Mouse (Mus musculus): Measurements from ENCODE around the gene D630045J12Rik.

The D630045J12Rik gene

GRCm38 (mm10) chr6:38134806-38135559 is 118.8 kb downstream of the D630045J12Rik start:
- DNase-seq (ENCODE audit: low spot score in 2 of 2): no peak

DNA sequence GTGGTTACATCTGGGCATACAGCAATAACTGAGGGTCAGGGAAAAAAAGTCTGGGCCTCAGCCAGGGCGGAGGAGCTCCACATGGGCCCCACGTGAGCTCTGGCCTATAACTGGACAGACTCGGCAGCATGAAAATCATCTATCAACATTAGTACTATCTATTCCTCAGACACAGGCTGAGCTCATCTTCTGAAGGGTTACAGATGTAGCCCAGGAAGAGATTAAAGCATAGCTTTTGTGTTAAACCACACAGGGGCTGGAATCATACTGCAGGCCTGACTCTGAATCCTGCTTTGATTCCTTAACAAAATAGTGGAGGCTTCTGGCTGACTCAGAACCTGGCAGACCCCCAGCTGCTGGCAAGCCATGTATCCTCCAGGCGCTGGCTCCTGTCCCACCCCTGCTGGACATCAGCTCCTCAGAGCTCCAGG is 122.0 kb downstream of the D630045J12Rik start:
- no peak for DNase-seq (ENCODE audit: low spot score in 2 of 2)

GRCm38 (mm10) chr6:38129883-38130282 is 123.9 kb downstream of the D630045J12Rik start:
- no peak for DNase-seq (ENCODE audit: low spot score in 2 of 2)

- no peak for DNase-seq (ENCODE audit: low spot score in 2 of 2)
Observed at GRCm38 (mm10) chr6:38128115-38128514, 125.7 kb downstream of the D630045J12Rik start.

DNA sequence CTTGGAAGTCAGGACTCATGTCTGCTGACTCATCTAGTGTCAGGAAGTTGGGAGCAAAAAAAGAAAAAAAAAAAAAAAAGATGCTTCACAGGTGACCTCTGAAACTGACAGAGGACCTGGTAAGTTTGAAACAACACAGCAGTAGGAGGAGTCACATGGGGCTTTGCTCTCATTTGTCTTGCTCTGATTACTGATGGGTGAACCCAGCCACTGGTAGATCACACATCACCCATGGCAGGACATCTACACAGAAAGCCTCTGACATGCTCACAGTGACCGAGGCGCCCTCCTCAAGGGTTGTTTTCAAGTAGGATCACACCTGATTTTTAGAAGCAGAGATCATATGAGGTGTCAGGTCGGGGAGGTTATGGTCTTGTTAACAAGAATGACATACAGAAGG is 128.3 kb downstream of the D630045J12Rik start:
- DNase-seq (ENCODE audit: low spot score in 2 of 2): no peak

- DNase-seq (ENCODE audit: low spot score in 2 of 2): no peak
Observed at GRCm38 (mm10) chr6:38124882-38125281, 128.9 kb downstream of the D630045J12Rik start.

- no peak for DNase-seq (ENCODE audit: low spot score in 2 of 2)
Observed at GRCm38 (mm10) chr6:38124207-38124835, 129.5 kb downstream of the D630045J12Rik start, which contains the start of gene Atp6v0a4. Atp6v0a4 (minus strand) TSS chr6:38124586.

DNA sequence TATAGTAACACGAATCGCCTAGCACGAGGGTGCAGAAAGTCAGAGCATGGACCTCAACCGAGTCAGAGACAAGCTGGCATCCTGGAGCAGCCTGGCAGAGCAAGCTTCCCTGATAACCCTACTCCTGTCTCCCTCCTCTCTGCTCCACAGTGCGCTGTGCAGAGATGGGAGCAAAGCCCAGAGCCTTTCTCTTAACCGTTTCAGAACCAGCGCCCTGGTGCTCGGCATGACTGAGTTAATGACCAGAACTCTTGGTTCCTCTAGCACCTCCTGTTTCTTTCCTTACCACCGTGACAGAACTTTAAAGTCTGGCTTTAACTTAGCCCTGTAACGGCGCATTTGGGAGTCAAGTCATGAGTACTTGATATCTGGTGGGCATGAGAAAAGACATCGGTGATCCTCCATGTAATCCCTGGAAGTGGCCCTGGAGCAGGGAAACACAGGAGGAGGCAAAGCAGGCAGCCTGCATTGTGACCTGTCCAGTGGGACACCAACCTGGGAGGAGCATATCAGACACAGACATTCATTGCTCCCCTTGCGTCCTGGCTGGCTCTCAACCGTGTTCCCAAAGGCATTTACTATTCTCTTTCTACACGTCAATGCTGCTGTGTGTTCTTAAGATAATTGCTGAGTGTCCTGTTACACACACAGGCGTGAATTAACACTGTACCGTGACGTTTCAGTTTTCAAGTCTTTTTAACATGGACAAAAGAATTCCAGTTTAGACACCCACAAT is 130.2 kb downstream of the D630045J12Rik start:
- no peak for DNase-seq (ENCODE audit: low spot score in 2 of 2)

DNA sequence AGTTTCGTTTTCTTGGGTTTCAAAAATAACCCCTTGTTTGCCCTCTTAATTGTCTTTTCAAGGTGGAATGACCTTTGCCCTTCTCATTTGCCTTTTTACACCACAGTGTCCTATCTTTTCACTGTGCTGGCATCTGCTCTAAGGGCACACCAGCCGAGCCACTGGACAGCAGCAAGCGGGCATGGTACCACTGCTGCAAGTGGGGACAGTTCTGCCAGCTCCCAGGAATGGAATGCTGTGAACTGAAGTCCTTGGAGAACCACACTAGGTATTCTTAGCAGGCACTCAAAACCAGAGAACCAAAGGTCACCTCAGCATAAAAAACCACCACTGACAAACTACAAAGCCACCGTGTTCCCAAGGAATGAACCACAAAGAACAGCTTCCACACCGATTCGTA is 131.0 kb downstream of the D630045J12Rik start:
- no peak for DNase-seq (ENCODE audit: low spot score in 2 of 2)

- DNase-seq (ENCODE audit: low spot score in 2 of 2): no peak
Observed at GRCm38 (mm10) chr6:38121843-38122242, 132.0 kb downstream of the D630045J12Rik start.

GRCm38 (mm10) chr6:38120681-38121371 is 133.0 kb downstream of the D630045J12Rik start:
- DNase-seq (ENCODE audit: low spot score in 2 of 2): peak; percentile 11 to 15

DNA sequence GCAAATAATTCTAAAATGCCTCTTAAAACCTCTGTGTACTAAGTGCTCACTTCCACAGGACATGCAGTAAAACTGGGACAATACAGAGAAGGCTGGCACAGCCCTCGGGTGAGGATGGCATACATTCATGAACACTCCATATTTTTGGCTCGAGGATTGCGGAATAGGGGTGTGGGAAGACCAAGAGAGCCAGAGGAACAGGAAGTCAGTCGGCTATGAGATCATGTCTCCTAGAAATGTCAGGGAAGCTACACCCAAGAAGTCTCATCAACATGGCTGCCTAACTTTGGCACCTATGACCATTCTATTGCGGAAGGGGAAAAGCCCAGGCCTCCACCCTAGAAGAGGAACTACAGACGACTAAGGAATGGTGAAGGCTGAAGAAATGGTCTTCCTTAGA is 135.5 kb downstream of the D630045J12Rik start:
- DNase-seq (ENCODE audit: low spot score in 2 of 2): no peak

- no peak for DNase-seq (ENCODE audit: low spot score in 2 of 2)
Observed at GRCm38 (mm10) chr6:38116107-38116770, 137.6 kb downstream of the D630045J12Rik start.

GRCm38 (mm10) chr6:38110859-38111258 is 142.9 kb downstream of the D630045J12Rik start:
- no peak for DNase-seq (ENCODE audit: low spot score in 2 of 2)

GRCm38 (mm10) chr6:38109871-38110270 is 143.9 kb downstream of the D630045J12Rik start:
- DNase-seq (ENCODE audit: low spot score in 2 of 2): no peak

- DNase-seq (ENCODE audit: low spot score in 2 of 2): no peak
Observed at GRCm38 (mm10) chr6:38109160-38109795, 144.5 kb downstream of the D630045J12Rik start, which contains the start of gene Tmem213. Tmem213 (plus strand) TSS chr6:38109255.

- no peak for DNase-seq (ENCODE audit: low spot score in 2 of 2)
Observed at GRCm38 (mm10) chr6:38108449-38108848, 145.4 kb downstream of the D630045J12Rik start.

GRCm38 (mm10) chr6:38105924-38106323 is 147.9 kb downstream of the D630045J12Rik start:
- DNase-seq (ENCODE audit: low spot score in 2 of 2): no peak

DNA sequence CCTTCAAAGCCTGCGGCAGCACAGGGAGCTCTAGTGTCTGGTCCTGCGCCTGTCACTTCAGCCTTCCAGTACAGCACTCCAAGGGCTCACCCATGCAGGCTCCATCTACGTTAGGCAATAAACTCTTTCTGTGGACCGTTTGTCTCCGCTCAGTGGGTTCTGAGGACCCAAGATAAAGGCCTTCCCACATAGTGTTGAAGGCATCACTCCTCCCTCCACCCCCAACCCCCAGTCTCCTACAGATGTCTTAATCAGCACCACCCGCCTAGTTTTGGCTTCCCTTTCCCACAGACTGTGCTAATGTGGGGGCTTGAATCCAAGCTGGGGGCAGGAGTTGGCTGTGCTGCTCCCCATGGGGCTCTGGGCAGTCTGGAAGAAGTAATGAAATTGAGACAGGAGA is 150.0 kb downstream of the D630045J12Rik start:
- DNase-seq (ENCODE audit: low spot score in 2 of 2): no peak

DNA sequence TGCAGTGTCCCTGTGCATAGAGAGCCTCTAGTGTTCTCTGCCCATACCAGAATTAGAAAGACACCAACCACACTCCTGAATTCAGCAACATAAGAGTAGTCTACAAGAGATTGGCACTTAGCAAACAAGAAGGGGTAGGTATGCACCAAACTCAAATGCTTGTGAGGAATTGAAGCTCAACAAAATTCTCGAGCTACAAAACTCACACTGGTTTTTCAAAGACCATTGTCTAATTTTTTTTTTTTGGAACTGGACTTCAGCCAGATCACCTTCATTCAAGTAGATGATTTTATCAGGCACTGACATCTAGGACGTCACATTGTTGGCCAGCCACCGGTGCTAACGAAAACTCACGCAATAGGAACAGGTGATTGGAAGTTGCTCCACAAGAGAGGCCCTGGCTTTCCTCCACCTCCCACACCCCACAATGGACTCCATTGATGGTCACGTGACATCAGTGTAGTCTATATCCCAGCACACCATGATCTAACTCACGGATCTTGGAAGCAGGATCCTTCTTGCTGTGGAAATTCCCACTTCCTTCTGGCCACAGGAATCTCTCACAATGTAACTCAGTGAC is 151.5 kb downstream of the D630045J12Rik start:
- DNase-seq (ENCODE audit: low spot score in 2 of 2): no peak

All from spleen, postnatal 36 days (tissue).